Mouse (Mus musculus) G1E (cell line): ENCODE measurements around the gene Nup160.

Source experiments
- CTCF ChIP-seq: IDR thresholded peaks from 2 replicates; pipeline ENCODE4 v1.5.1; 2012; ENCODE audit warnings: low read depth, low read length, inconsistent platforms, mixed read lengths
- GATA1 ChIP-seq: IDR thresholded peaks from 2 replicates; pipeline ENCODE4 v1.6.1; 2012; ENCODE audit warnings: borderline replicate concordance, low read length, inconsistent platforms, mixed read lengths

- no peak for TF ChIP-seq CTCF
- TF ChIP-seq GATA1: no peak
Observed at GRCm38 (mm10) chr2:90631938-90632733, 44.9 kb upstream of the Nup160 start.
